Mouse (Mus musculus) subcutaneous adipose tissue, adult 2 months (tissue): Measurements from ENCODE around the gene Olfr766-ps1. TPM values are rescaled to one million over a fixed set of nuclear protein-coding genes. Genes with fewer than 3 reads are reported as not detected.

Experiments used
- polyA plus RNA-seq: library from polyadenylated mRNA; depleted of rRNA; stranded (reverse); fragments of >200 nt; gene quantifications from 2 replicates; pipeline ENCODE4 v1.2.3, GENCODE M21; 2012; ENCODE audit warnings: low replicate concordance; rRNA removed

The Olfr766-ps1 gene
- not detected in 2 replicates for polyA plus RNA-seq

DNA sequence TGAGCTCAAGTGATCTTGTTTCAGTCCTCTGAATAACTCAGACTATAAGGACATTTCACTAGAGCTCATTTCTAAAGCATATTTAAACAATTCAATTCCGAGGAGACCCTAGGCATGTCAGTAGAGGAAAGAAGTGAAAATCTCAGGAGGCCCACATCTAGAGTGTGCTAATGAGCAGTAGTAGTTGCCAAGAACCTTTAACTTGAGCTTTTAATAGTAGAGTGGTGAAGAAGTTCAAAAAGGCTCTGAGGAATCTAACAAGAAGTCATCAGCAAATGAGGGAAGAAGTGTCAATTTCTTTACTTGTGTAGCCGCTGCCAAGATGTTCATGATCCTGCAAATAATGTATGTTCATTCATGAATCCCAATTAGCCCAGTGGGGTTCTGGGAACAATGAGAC is at the start of gene Olfr766-ps1:
Gene Olfr766-ps1 (minus strand): TSS at position 101 of the 400 bp plus-strand sequence.

DNA sequence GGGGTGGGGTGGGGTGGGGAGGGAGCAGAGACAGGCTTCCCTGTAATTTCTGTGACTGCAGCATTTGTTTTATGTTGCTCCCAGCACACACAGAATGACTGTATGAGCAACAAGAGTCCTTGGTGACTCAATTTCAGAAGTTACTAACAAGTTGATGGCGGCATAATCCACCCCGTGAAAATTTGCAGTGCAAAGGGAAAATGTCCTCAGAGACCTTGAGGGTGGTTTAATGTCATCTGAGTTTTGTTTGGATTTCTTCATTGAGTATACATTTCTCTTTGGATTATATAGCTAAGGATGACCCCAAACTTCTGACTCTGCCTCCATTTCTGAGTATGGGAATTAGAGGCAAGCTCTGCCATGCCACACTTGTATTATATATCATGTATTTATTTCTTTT is 49.0 kb upstream of the Olfr766-ps1 start, which contains the start of gene Olfr769:
Gene Olfr769 (minus strand): TSS at position 101 of the 400 bp plus-strand sequence.

DNA sequence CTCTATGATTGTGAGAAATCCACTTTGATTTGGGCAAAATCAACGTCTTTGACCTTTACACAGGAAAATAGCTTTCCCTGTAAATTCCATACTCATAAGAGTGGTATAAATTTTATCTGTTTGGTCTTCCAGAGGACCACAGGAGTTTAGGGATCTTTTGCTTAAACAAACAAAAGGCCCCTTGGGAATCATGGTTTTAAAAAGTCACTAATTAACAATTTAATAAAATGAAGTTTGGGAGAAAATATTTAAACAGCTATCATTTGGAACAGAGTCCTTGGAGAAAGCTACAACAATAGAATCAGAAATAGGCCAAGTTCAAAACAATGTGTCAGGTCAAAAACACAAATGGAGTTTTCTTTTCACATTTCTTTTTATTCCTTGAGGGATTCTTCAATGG is 30.5 kb upstream of the Olfr766-ps1 start, which contains the start of gene Olfr768:
Gene Olfr768 (minus strand): TSS at position 101 of the 400 bp plus-strand sequence.

DNA sequence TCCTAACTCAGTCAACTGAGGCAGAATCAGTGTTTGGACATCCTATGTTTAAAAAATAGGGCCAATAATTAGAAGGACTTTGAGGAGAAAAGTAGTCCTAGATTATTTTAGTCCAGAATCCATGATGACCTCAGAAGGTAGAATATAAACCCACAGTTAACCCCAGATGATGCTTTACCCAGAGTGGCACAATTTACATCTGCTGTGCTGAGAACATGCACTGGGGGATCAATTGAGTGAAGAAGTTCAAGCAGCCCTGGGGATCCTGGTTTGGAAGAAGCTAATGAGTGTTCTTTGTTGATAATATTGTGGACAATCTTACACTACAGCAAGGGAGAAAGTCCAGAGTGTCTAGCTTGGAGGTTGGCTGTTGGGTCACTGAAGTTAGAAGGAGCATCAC is 14.0 kb upstream of the Olfr766-ps1 start, which contains the start of gene Olfr767:
Gene Olfr767 (minus strand): TSS at position 101 of the 400 bp plus-strand sequence.

DNA sequence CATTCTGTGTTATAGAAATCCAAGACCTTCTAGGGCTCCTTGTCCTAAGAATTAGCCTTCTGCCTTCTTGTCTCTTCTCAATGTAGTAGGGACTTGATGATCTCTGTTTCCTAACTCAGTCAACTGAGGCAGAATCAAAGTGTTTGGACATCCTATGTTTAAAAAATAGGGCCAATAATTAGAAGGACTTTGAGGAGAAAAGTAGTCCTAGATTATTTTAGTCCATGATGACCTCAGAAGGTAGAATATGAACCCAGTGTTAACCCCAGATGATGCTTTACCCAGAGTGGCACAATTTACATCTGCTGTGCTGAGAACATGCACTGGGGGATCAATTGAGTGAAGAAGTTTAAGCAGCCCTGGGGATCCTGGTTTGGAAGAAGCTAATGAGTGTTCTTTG is 18.9 kb downstream of the Olfr766-ps1 start, which contains the start of gene Olfr765:
Gene Olfr765 (minus strand): TSS at position 101 of the 400 bp plus-strand sequence.

DNA sequence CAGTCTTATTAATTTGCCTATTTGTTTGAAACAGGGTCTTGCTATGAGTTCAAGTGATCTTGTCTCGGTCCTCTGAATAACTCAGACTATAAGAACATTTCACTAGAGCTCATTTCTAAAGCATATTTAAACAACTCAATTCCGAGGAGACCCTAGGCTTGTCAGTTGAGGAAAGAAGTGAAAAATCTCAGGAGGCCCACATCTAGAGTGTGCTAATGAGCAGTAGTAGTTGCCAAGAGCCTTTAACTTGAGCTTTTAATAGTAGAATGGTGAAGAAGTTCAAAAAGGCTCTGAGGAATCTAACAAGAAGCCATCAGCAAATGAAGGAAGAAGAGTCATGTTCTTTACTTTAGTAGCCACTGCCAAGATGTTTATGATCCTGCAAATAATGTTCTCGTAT is 29.0 kb downstream of the Olfr766-ps1 start, which contains the start of gene Olfr764-ps1:
Gene Olfr764-ps1 (minus strand): TSS at position 101 of the 400 bp plus-strand sequence.

Other genes starting within 250 kb of the Olfr766-ps1 start
- 62.6 and 75.6 TPM in 2 replicates for gene Ormdl2, start 247.3 kb downstream of the Olfr766-ps1 start, polyA plus RNA-seq
- 3.2 and 15.4 TPM in 2 replicates for gene Gdf11, start 177.3 kb downstream of the Olfr766-ps1 start, polyA plus RNA-seq
- 121 and 308 TPM in 2 replicates for gene Cd63, start 168.0 kb downstream of the Olfr766-ps1 start, polyA plus RNA-seq
- 36.0 and 47.3 TPM in 2 replicates for gene Rdh5, start 146.1 kb downstream of the Olfr766-ps1 start, polyA plus RNA-seq
- 237 and 349 TPM in 2 replicates for gene Bloc1s1, start 144.9 kb downstream of the Olfr766-ps1 start, polyA plus RNA-seq
- 95.0 and 265 TPM in 2 replicates for gene Itga7, start 135.2 kb downstream of the Olfr766-ps1 start, polyA plus RNA-seq
- 5.1 and 19.5 TPM in 2 replicates for gene Mettl7b, start 108.0 kb downstream of the Olfr766-ps1 start, polyA plus RNA-seq
- gene Olfr9, start 79.5 kb downstream of the Olfr766-ps1 start, polyA plus RNA-seq: not detected in 2 replicates
- not detected in 2 replicates for gene Olfr763, start 58.2 kb downstream of the Olfr766-ps1 start, polyA plus RNA-seq
- gene Olfr764-ps1, start 29.1 kb downstream of the Olfr766-ps1 start, polyA plus RNA-seq: not detected in 2 replicates
- not detected in 2 replicates for gene Olfr765, start 19.0 kb downstream of the Olfr766-ps1 start, polyA plus RNA-seq
- not detected in 2 replicates for gene Olfr767, start 13.9 kb upstream of the Olfr766-ps1 start, polyA plus RNA-seq
- not detected in 2 replicates for gene Olfr768, start 30.4 kb upstream of the Olfr766-ps1 start, polyA plus RNA-seq
- not detected in 2 replicates for gene Olfr769, start 48.9 kb upstream of the Olfr766-ps1 start, polyA plus RNA-seq
- not detected in 2 replicates for gene Olfr770, start 70.0 kb upstream of the Olfr766-ps1 start, polyA plus RNA-seq
- not detected in 2 replicates for gene Olfr771, start 95.8 kb upstream of the Olfr766-ps1 start, polyA plus RNA-seq
- gene Olfr772, start 108.9 kb upstream of the Olfr766-ps1 start, polyA plus RNA-seq: not detected in 2 replicates
- gene Olfr773, start 118.4 kb upstream of the Olfr766-ps1 start, polyA plus RNA-seq: not detected in 2 replicates
- not detected in 2 replicates for gene Olfr774, start 167.2 kb upstream of the Olfr766-ps1 start, polyA plus RNA-seq
- gene Olfr775, start 179.4 kb upstream of the Olfr766-ps1 start, polyA plus RNA-seq: not detected in 2 replicates
- gene Olfr776, start 190.2 kb upstream of the Olfr766-ps1 start, polyA plus RNA-seq: not detected in 2 replicates
- not detected in 2 replicates for gene Olfr777, start 202.5 kb upstream of the Olfr766-ps1 start, polyA plus RNA-seq
- gene Olfr780, start 249.1 kb upstream of the Olfr766-ps1 start, polyA plus RNA-seq: not detected in 2 replicates